Mouse (Mus musculus) stomach, embryonic 14.5 days (tissue): ENCODE data around the gene Smg1. TPM values are rescaled to one million over a fixed set of nuclear protein-coding genes. Genes with fewer than 3 reads are reported as not detected.
A peak's percentile ranks its signal among the peaks of the same experiment; 100 is the strongest.

ENCODE experiments used
- ATAC-seq: fragments of 200-750 bp; cut with Nextera tagmentation; 2 replicates; pipeline ENCODE4 v1.8.0; 2017; ENCODE audit warnings: low read depth, moderate TSS enrichment; ENCODE audit not compliant: insufficient number of reproducible peaks, insufficient read depth, low FRiP score
- H3K27ac ChIP-seq: fragments of 300-500 bp; sonication (generic); 2 replicates; pipeline ENCODE4 v1.5.1; 2014; ENCODE audit warnings: mild to moderate bottlenecking, low read length, moderate library complexity, mixed read lengths
- H3K27me3 ChIP-seq: fragments of 300-500 bp; sonication (generic); 2 replicates; pipeline ENCODE4 v1.6.1; 2014; ENCODE audit warnings: low read length, control low read depth, mixed read lengths; ENCODE audit not compliant: control insufficient read depth, insufficient read depth
- H3K36me3 ChIP-seq: fragments of 300-500 bp; sonication (generic); 2 replicates; pipeline ENCODE4 v1.6.1; 2014; ENCODE audit warnings: mild to moderate bottlenecking, control low read depth, low read length, moderate library complexity, mixed read lengths; ENCODE audit not compliant: control insufficient read depth, insufficient read depth
- H3K4me1 ChIP-seq: fragments of 300-500 bp; sonication (generic); 2 replicates; pipeline ENCODE4 v1.6.1; 2014; ENCODE audit warnings: low read length, control low read depth, mixed read lengths; ENCODE audit not compliant: control insufficient read depth, insufficient read depth
- H3K4me2 ChIP-seq: fragments of 300-500 bp; sonication (generic); replicated peaks from 2 replicates; pipeline ENCODE4 v1.6.1; 2014; ENCODE audit warnings: low read depth, low read length, control low read depth
- H3K4me3 ChIP-seq: fragments of 300-500 bp; sonication (generic); 2 replicates; pipeline ENCODE4 v1.5.1; 2014; ENCODE audit warnings: low read depth, low read length, control low read depth
- H3K9ac ChIP-seq: fragments of 300-500 bp; sonication (generic); replicated peaks from 2 replicates; pipeline ENCODE4 v1.6.1; 2014; ENCODE audit warnings: low read depth, mild to moderate bottlenecking, control low read depth, low read length, moderate library complexity, mixed read lengths
- H3K9me3 ChIP-seq: fragments of 300-500 bp; sonication (generic); 2 replicates; pipeline ENCODE4 v1.6.1; 2016; ENCODE audit warnings: low read depth, low read length, control low read depth; ENCODE audit not compliant: control insufficient read depth
- WGBS: fragments of 180-500 bp; shearing (Covaris S2); extraction: QIAGEN DNeasy Blood & Tissue Kit; methylation state at CpG from one replicate; pipeline ENCODE4 v1.1.7; 2014; 5-methylcytosine and 5-hydroxymethylcytosine counted together
- polyA plus RNA-seq: library from polyadenylated mRNA; unstranded; fragments of >200 nt; fragmentation: Nextera tagmentation; extraction: Ambion mirVana; gene quantifications from 2 replicates; pipeline ENCODE4 v1.2.1, GENCODE M21; 2014

The Smg1 gene
- polyA plus RNA-seq, 1 experiment from 2014 or later: 41.6 TPM

- Histone ChIP-seq H3K27me3 (no peaks in the 10 kb centered on the region), H3K4me2 (no peak overlapping the region), H3K4me1 (peaks cover 13% of the 10 kb centered on the region), H3K27ac (no peak overlapping the region), H3K9ac (no peak overlapping the region), H3K9me3 (no peaks in the 10 kb centered on the region), H3K4me3 (no peak overlapping the region), H3K36me3 (peaks cover 29% of the 10 kb centered on the region)
- no peak for ATAC-seq
Observed at GRCm38 (mm10) chr7:118125736-118126135, 117.7 kb downstream of the Smg1 start.

GRCm38 (mm10) chr7:118123512-118124411 lies 119.7 kb downstream of the Smg1 start:
- H3K27me3 ChIP-seq: no peaks in the 10 kb centered on the region
- H3K4me1 ChIP-seq: peaks cover 20% of the 10 kb centered on the region
- H3K9ac ChIP-seq: no peak overlapping the region
- H3K4me2 ChIP-seq: no peak overlapping the region
- H3K4me3 ChIP-seq: no peak overlapping the region
- H3K9me3 ChIP-seq: no peaks in the 10 kb centered on the region
- H3K27ac ChIP-seq: no peak overlapping the region
- ATAC-seq: no peak
- 57% methylated on average over 4 of the region's 4 CpGs for WGBS
- peaks cover 49% of the 10 kb centered on the region for H3K36me3 ChIP-seq

GRCm38 (mm10) chr7:118122235-118122634 lies 121.2 kb downstream of the Smg1 start:
- WGBS: 98% methylated on average over 7 of the region's 7 CpGs
- peaks cover 14% of the 10 kb centered on the region; the same call in 1 of the 2 replicates for H3K4me1 ChIP-seq
- no peak overlapping the region for H3K4me3 ChIP-seq
- H3K27ac ChIP-seq: no peak overlapping the region
- H3K4me2 ChIP-seq: no peak overlapping the region
- H3K27me3 ChIP-seq: no peaks in the 10 kb centered on the region
- no peak overlapping the region for H3K9ac ChIP-seq
- no peak for ATAC-seq
- H3K36me3 ChIP-seq: peaks cover 57% of the 10 kb centered on the region
- H3K9me3 ChIP-seq: no peaks in the 10 kb centered on the region

GRCm38 (mm10) chr7:118120654-118121053 lies 122.8 kb downstream of the Smg1 start:
- H3K27ac ChIP-seq: no peak overlapping the region
- WGBS: 79% methylated on average over 1 of the region's 1 CpGs
- no peak overlapping the region for H3K9ac ChIP-seq
- H3K4me2 ChIP-seq: no peak overlapping the region
- no peak for ATAC-seq
- H3K36me3 ChIP-seq: peaks cover 47% of the 10 kb centered on the region
- H3K4me1 ChIP-seq: peaks cover 7% of the 10 kb centered on the region; the same call in 1 of the 2 replicates
- no peaks in the 10 kb centered on the region for H3K9me3 ChIP-seq
- no peaks in the 10 kb centered on the region for H3K27me3 ChIP-seq
- no peak overlapping the region for H3K4me3 ChIP-seq

- H3K4me3 ChIP-seq: no peak overlapping the region
- 77% methylated on average over 5 of the region's 5 CpGs for WGBS
- no peaks in the 10 kb centered on the region for H3K27me3 ChIP-seq
- no peak overlapping the region for H3K9ac ChIP-seq
- peaks cover 7% of the 10 kb centered on the region; the same call in 1 of the 2 replicates for H3K4me1 ChIP-seq
- no peak for ATAC-seq
- H3K27ac ChIP-seq: peak overlapping the region; percentile 21; the same call in 1 of the 2 replicates
- H3K9me3 ChIP-seq: no peaks in the 10 kb centered on the region
- H3K4me2 ChIP-seq: no peak overlapping the region
- H3K36me3 ChIP-seq: peaks cover 47% of the 10 kb centered on the region
Observed at GRCm38 (mm10) chr7:118119946-118120345, 123.5 kb downstream of the Smg1 start.

- H3K36me3 ChIP-seq: peaks cover 48% of the 10 kb centered on the region
- H3K9me3 ChIP-seq: no peaks in the 10 kb centered on the region
- H3K4me3 ChIP-seq: no peak overlapping the region
- 40% methylated on average over 2 of the region's 2 CpGs for WGBS
- H3K27me3 ChIP-seq: no peaks in the 10 kb centered on the region
- H3K9ac ChIP-seq: no peak overlapping the region
- H3K27ac ChIP-seq: no peak overlapping the region
- peaks cover 14% of the 10 kb centered on the region for H3K4me1 ChIP-seq
- no peak overlapping the region for H3K4me2 ChIP-seq
- no peak for ATAC-seq
Observed at GRCm38 (mm10) chr7:118119142-118119541, 124.3 kb downstream of the Smg1 start.

GRCm38 (mm10) chr7:118118426-118118825 lies 125.0 kb downstream of the Smg1 start:
- Histone ChIP-seq H3K9me3 (no peaks in the 10 kb centered on the region), H3K36me3 (peaks cover 55% of the 10 kb centered on the region), H3K27ac (no peak overlapping the region), H3K27me3 (no peaks in the 10 kb centered on the region), H3K4me2 (no peak overlapping the region), H3K4me3 (no peak overlapping the region), H3K4me1 (peaks cover 20% of the 10 kb centered on the region), H3K9ac (no peak overlapping the region)
- whole genome bisulfite sequencing: 77% methylated on average over 3 of the region's 3 CpGs
- no peak for ATAC-seq

- Histone ChIP-seq H3K4me2 (no peak overlapping the region), H3K4me1 (peaks cover 21% of the 10 kb centered on the region), H3K27me3 (no peaks in the 10 kb centered on the region), H3K4me3 (no peak overlapping the region), H3K27ac (no peak overlapping the region; the same call in 1 of the 2 replicates), H3K36me3 (peaks cover 61% of the 10 kb centered on the region), H3K9me3 (no peaks in the 10 kb centered on the region), H3K9ac (no peak overlapping the region)
- no peak for ATAC-seq
- WGBS: 56% methylated on average over 4 of the region's 4 CpGs
Observed at GRCm38 (mm10) chr7:118117539-118118210, 125.8 kb downstream of the Smg1 start.
